Mouse (Mus musculus): ENCODE data around the gene Olfr56. TPM values are rescaled to one million over a fixed set of nuclear protein-coding genes. Genes with fewer than 3 reads are reported as not detected.
"Not testable (repeated sequence)": the region's sequence is repeated elsewhere in the genome, so short reads cannot be mapped to it uniquely, and the experiment has no call there.

Olfr56 gene
- polyA plus RNA-seq, 1 experiment from 2014 or later = 0.14 TPM

- no peak overlapping the region for H3K4me3 ChIP-seq (ENCODE audit: low read depth, low read length)
- WGBS = 91% methylated on average over 2 of the region's 2 CpGs
- no peak for ATAC-seq (ENCODE audit: low FRiP score)
- no peak overlapping the region for H3K27ac ChIP-seq (ENCODE audit: low read depth, low read length)
- no peak overlapping the region for H3K4me2 ChIP-seq (replicated peaks; ENCODE audit: low read depth, low read length)
- no peak for DNase-seq (ENCODE audit: low spot score)
- no peaks in the 10 kb centered on the region for H3K4me1 ChIP-seq (replicated peaks; ENCODE audit: control insufficient read depth, insufficient read depth, low read length)
- H3K9me3 ChIP-seq (ENCODE audit: control insufficient read depth, low read length) = no peaks in the 10 kb centered on the region
- no peak overlapping the region for H3K9ac ChIP-seq (ENCODE audit: low read depth, low read length)
- H3K36me3 ChIP-seq (ENCODE audit: control insufficient read depth, insufficient read depth, low read length) = no peaks in the 10 kb centered on the region
- H3K27me3 ChIP-seq (ENCODE audit: control insufficient read depth, insufficient read depth, low read length) = no peaks in the 10 kb centered on the region
These were observed 178.4 kb downstream of the Olfr56 start for GRCm38 (mm10) chr11:49156821-49157814.

- Histone ChIP-seq H3K4me2 (replicated peaks; ENCODE audit: low read depth, low read length) (peak overlapping the region; percentile 65), H3K36me3 (ENCODE audit: control insufficient read depth, insufficient read depth, low read length) (no peaks in the 10 kb centered on the region), H3K4me3 (ENCODE audit: low read depth, low read length) (peak overlapping the region; percentile 29), H3K27me3 (ENCODE audit: control insufficient read depth, insufficient read depth, low read length) (peaks cover 14% of the 10 kb centered on the region; the same call in 1 of the 2 replicates), H3K4me1 (replicated peaks; ENCODE audit: control insufficient read depth, insufficient read depth, low read length) (no peaks in the 10 kb centered on the region), H3K9me3 (ENCODE audit: control insufficient read depth, low read length) (no peaks in the 10 kb centered on the region), H3K9ac (ENCODE audit: low read depth, low read length) (0 out of 2 replicates have a peak overlapping the region, but pooled peaks have one; percentile 27), H3K27ac (ENCODE audit: low read depth, low read length) (no peak overlapping the region)
- WGBS = 8% methylated on average over 50 of the region's 50 CpGs
- peak; percentile 78 for ATAC-seq (ENCODE audit: low FRiP score)
- peak; percentile 51 for DNase-seq (ENCODE audit: low spot score)
These were observed 190.3 kb downstream of the Olfr56 start for GRCm38 (mm10) chr11:49168839-49169611.

GRCm38 (mm10) chr11:49170576-49170975, 191.9 kb downstream of the Olfr56 start:
- Histone ChIP-seq H3K36me3 (ENCODE audit: control insufficient read depth, insufficient read depth, low read length) (no peaks in the 10 kb centered on the region), H3K9ac (ENCODE audit: low read depth, low read length) (no peak overlapping the region), H3K27me3 (ENCODE audit: control insufficient read depth, insufficient read depth, low read length) (peaks cover 14% of the 10 kb centered on the region; the same call in 1 of the 2 replicates), H3K4me3 (ENCODE audit: low read depth, low read length) (no peak overlapping the region), H3K4me1 (replicated peaks; ENCODE audit: control insufficient read depth, insufficient read depth, low read length) (no peaks in the 10 kb centered on the region), H3K9me3 (ENCODE audit: control insufficient read depth, low read length) (no peaks in the 10 kb centered on the region), H3K27ac (ENCODE audit: low read depth, low read length) (no peak overlapping the region), H3K4me2 (replicated peaks; ENCODE audit: low read depth, low read length) (no peak overlapping the region)
- 96% methylated on average over 4 of the region's 4 CpGs for WGBS
- DNase-seq (ENCODE audit: low spot score) (no peak), ATAC-seq (ENCODE audit: low FRiP score) (no peak)

- 92% methylated on average over 8 of the region's 8 CpGs for WGBS
- no peak overlapping the region for H3K9ac ChIP-seq (ENCODE audit: low read depth, low read length)
- H3K36me3 ChIP-seq (ENCODE audit: control insufficient read depth, insufficient read depth, low read length) = no peaks in the 10 kb centered on the region
- no peak overlapping the region for H3K27ac ChIP-seq (ENCODE audit: low read depth, low read length)
- no peak overlapping the region for H3K4me3 ChIP-seq (ENCODE audit: low read depth, low read length)
- no peaks in the 10 kb centered on the region for H3K4me1 ChIP-seq (replicated peaks; ENCODE audit: control insufficient read depth, insufficient read depth, low read length)
- no peaks in the 10 kb centered on the region for H3K9me3 ChIP-seq (ENCODE audit: control insufficient read depth, low read length)
- no peak for DNase-seq (ENCODE audit: low spot score)
- no peak overlapping the region for H3K4me2 ChIP-seq (replicated peaks; ENCODE audit: low read depth, low read length)
- no peaks in the 10 kb centered on the region for H3K27me3 ChIP-seq (ENCODE audit: control insufficient read depth, insufficient read depth, low read length)
- no peak for ATAC-seq (ENCODE audit: low FRiP score)
These were observed 196.7 kb downstream of the Olfr56 start for GRCm38 (mm10) chr11:49175345-49175744.

- H3K36me3 ChIP-seq (ENCODE audit: control insufficient read depth, insufficient read depth, low read length); DNase-seq (ENCODE audit: low spot score); ATAC-seq (ENCODE audit: low FRiP score); H3K4me1 ChIP-seq (replicated peaks; ENCODE audit: control insufficient read depth, insufficient read depth, low read length); H3K4me2 ChIP-seq (replicated peaks; ENCODE audit: low read depth, low read length); H3K9ac ChIP-seq (ENCODE audit: low read depth, low read length); H3K27me3 ChIP-seq (ENCODE audit: control insufficient read depth, insufficient read depth, low read length); H3K4me3 ChIP-seq (ENCODE audit: low read depth, low read length); H3K27ac ChIP-seq (ENCODE audit: low read depth, low read length); H3K9me3 ChIP-seq (ENCODE audit: control insufficient read depth, low read length): not testable (repeated sequence)
- 91% methylated on average over 4 of the region's 4 CpGs for WGBS
These were observed 197.5 kb downstream of the Olfr56 start for GRCm38 (mm10) chr11:49176047-49176779.

- H3K4me1 ChIP-seq (replicated peaks; ENCODE audit: control insufficient read depth, insufficient read depth, low read length) = no peaks in the 10 kb centered on the region
- H3K27ac ChIP-seq (ENCODE audit: low read depth, low read length) = no peak overlapping the region
- DNase-seq (ENCODE audit: low spot score) = no peak
- H3K27me3 ChIP-seq (ENCODE audit: control insufficient read depth, insufficient read depth, low read length) = no peaks in the 10 kb centered on the region
- ATAC-seq (ENCODE audit: low FRiP score) = no peak
- WGBS = 73% methylated on average over 1 of the region's 1 CpGs
- H3K4me3 ChIP-seq (ENCODE audit: low read depth, low read length) = no peak overlapping the region
- H3K9ac ChIP-seq (ENCODE audit: low read depth, low read length) = no peak overlapping the region
- H3K36me3 ChIP-seq (ENCODE audit: control insufficient read depth, insufficient read depth, low read length) = no peaks in the 10 kb centered on the region
- H3K4me2 ChIP-seq (replicated peaks; ENCODE audit: low read depth, low read length) = no peak overlapping the region
- H3K9me3 ChIP-seq (ENCODE audit: control insufficient read depth, low read length) = no peaks in the 10 kb centered on the region
These were observed 204.5 kb downstream of the Olfr56 start for GRCm38 (mm10) chr11:49183172-49183571.

Other genes starting within 250 kb of the Olfr56 start
- gene Rack1, start 178.6 kb upstream of the Olfr56 start, polyA plus RNA-seq (2014; fragmentation: Nextera tagmentation; extraction: Ambion mirVana) = 654 and 661 TPM in 2 replicates
- gene Trim41, start 161.5 kb upstream of the Olfr56 start, polyA plus RNA-seq (2014; fragmentation: Nextera tagmentation; extraction: Ambion mirVana) = 4.2 and 4.5 TPM in 2 replicates
- gene Trim7, start 152.7 kb upstream of the Olfr56 start, polyA plus RNA-seq (2014; fragmentation: Nextera tagmentation; extraction: Ambion mirVana) = 0.56 and 0.77 TPM in 2 replicates
- 5.8 and 7.4 TPM in 2 replicates for gene Gm12184, start 152.2 kb upstream of the Olfr56 start, polyA plus RNA-seq (2014; fragmentation: Nextera tagmentation; extraction: Ambion mirVana)
- gene Irgm1, start 107.2 kb upstream of the Olfr56 start, polyA plus RNA-seq (2014; fragmentation: Nextera tagmentation; extraction: Ambion mirVana) = 1.5 and 2.1 TPM in 2 replicates
- 0.14 and 0.26 TPM in 2 replicates for gene Gm5431, start 76.7 kb upstream of the Olfr56 start, polyA plus RNA-seq (2014; fragmentation: Nextera tagmentation; extraction: Ambion mirVana)
- gene Psme2b, start 32.7 kb upstream of the Olfr56 start, polyA plus RNA-seq (2014; fragmentation: Nextera tagmentation; extraction: Ambion mirVana) = 1.8 and 2.3 TPM in 2 replicates
- 0.17 and 0.54 TPM in 2 replicates for gene 9930111J21Rik1, start 509 bp downstream of the Olfr56 start, polyA plus RNA-seq (2014; fragmentation: Nextera tagmentation; extraction: Ambion mirVana)
- not detected in 2 replicates for gene Gm12185, start 13.3 kb downstream of the Olfr56 start, polyA plus RNA-seq (2014; fragmentation: Nextera tagmentation; extraction: Ambion mirVana)
- gene Tgtp1, start 15.3 kb downstream of the Olfr56 start, polyA plus RNA-seq (2014; fragmentation: Nextera tagmentation; extraction: Ambion mirVana) = not detected in 2 replicates
- gene 9930111J21Rik2, start 72.4 kb downstream of the Olfr56 start, polyA plus RNA-seq (2014; fragmentation: Nextera tagmentation; extraction: Ambion mirVana) = 0.11 and 0.42 TPM in 2 replicates
- not detected in 2 replicates for gene Tgtp2, start 85.3 kb downstream of the Olfr56 start, polyA plus RNA-seq (2014; fragmentation: Nextera tagmentation; extraction: Ambion mirVana)
- 0.20 and 0.71 TPM in 2 replicates for gene Ifi47, start 97.7 kb downstream of the Olfr56 start, polyA plus RNA-seq (2014; fragmentation: Nextera tagmentation; extraction: Ambion mirVana)
- not detected in 2 replicates for gene Olfr1396, start 136.0 kb downstream of the Olfr56 start, polyA plus RNA-seq (2014; fragmentation: Nextera tagmentation; extraction: Ambion mirVana)
- not detected in 2 replicates for gene Olfr1395, start 163.4 kb downstream of the Olfr56 start, polyA plus RNA-seq (2014; fragmentation: Nextera tagmentation; extraction: Ambion mirVana)
- not detected in 2 replicates for gene Olfr1394, start 175.5 kb downstream of the Olfr56 start, polyA plus RNA-seq (2014; fragmentation: Nextera tagmentation; extraction: Ambion mirVana)
- gene Btnl9, start 208.3 kb downstream of the Olfr56 start, polyA plus RNA-seq (2014; fragmentation: Nextera tagmentation; extraction: Ambion mirVana) = 0.10 TPM in 1 of 2 replicates, not detected in the other
- 59.0 and 63.2 TPM in 2 replicates for gene Zfp62, start 224.4 kb downstream of the Olfr56 start, polyA plus RNA-seq (2014; fragmentation: Nextera tagmentation; extraction: Ambion mirVana)